Mouse (Mus musculus): ENCODE data around the gene Kcnn4. TPM values are rescaled to one million over a fixed set of nuclear protein-coding genes. Genes with fewer than 3 reads are reported as not detected.

Kcnn4 gene
- polyA plus RNA-seq, 1 experiment from 2014 or later: 3.0 TPM

DNA sequence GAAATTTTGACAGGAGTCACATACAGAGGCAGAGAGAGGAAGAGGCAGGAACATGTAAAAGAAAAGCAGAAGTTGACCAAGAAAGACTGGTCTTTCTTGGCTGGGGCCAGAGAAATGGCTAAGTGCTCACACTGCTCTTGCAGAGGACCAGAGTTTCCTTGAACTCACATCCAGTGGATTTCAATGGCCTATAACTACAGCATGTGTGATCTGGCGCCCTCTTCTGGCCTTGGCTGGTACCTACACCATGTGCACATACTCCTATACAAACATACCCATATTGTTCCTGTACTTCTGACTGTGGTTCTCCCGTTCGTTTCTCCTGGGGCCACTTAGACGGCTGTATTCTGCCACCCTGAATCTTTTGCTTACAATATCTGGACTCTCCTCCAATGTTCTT is 9.1 kb upstream of the Kcnn4 start:
- no peak overlapping the region for H3K4me3 ChIP-seq (ENCODE audit: low read depth, low read length)
- no peaks in the 10 kb centered on the region for H3K4me1 ChIP-seq (ENCODE audit: control insufficient read depth, insufficient read depth, low read length)
- no peak overlapping the region for H3K4me2 ChIP-seq (replicated peaks; ENCODE audit: low read depth, low read length)
- ATAC-seq (ENCODE audit: insufficient number of reproducible peaks, insufficient read depth, low FRiP score, low read depth): no peak
- H3K9ac ChIP-seq (replicated peaks; ENCODE audit: low read depth, low read length): no peak overlapping the region
- no peaks in the 10 kb centered on the region for H3K27me3 ChIP-seq (ENCODE audit: control insufficient read depth, insufficient read depth, low read length)
- H3K36me3 ChIP-seq (ENCODE audit: control insufficient read depth, insufficient read depth, low read length): no peaks in the 10 kb centered on the region
- WGBS: 65% methylated on average over 4 of the region's 4 CpGs
- H3K9me3 ChIP-seq (ENCODE audit: control insufficient read depth, low read depth, low read length): no peaks in the 10 kb centered on the region
- H3K27ac ChIP-seq (ENCODE audit: low read length): no peak overlapping the region

GRCm38 (mm10) chr7:24363228-24363627 is 6.8 kb upstream of the Kcnn4 start:
- Histone ChIP-seq H3K4me2 (replicated peaks; ENCODE audit: low read depth, low read length) (no peak overlapping the region), H3K9ac (replicated peaks; ENCODE audit: low read depth, low read length) (no peak overlapping the region), H3K9me3 (ENCODE audit: control insufficient read depth, low read depth, low read length) (no peaks in the 10 kb centered on the region), H3K4me3 (ENCODE audit: low read depth, low read length) (no peak overlapping the region), H3K27me3 (ENCODE audit: control insufficient read depth, insufficient read depth, low read length) (no peaks in the 10 kb centered on the region), H3K36me3 (ENCODE audit: control insufficient read depth, insufficient read depth, low read length) (no peaks in the 10 kb centered on the region), H3K27ac (ENCODE audit: low read length) (no peak overlapping the region), H3K4me1 (ENCODE audit: control insufficient read depth, insufficient read depth, low read length) (no peaks in the 10 kb centered on the region)
- WGBS: 19% methylated on average over 7 of the region's 7 CpGs
- ATAC-seq (ENCODE audit: insufficient number of reproducible peaks, insufficient read depth, low FRiP score, low read depth): no peak

DNA sequence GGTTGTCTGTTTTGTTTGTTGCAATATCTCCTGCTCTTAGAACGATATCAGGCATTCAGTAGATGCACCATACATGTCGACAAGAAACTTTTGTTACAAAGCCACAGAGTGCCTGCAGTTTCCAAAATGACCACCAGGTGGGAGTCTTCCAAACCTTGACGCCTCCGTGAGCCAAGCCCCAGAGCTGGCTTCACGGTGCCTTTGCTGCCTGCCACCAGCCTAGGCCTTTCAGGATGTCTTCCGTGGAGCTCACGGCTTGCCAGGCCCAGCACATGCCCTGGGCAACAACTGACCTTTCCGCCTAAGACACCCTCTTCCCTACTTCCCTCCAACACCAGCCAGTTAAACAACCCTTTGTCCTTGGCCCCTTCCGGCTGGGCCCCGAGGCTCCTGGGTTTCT is 5.2 kb upstream of the Kcnn4 start:
- Histone ChIP-seq H3K27ac (ENCODE audit: low read length) (no peak overlapping the region), H3K9ac (replicated peaks; ENCODE audit: low read depth, low read length) (no peak overlapping the region), H3K4me1 (ENCODE audit: control insufficient read depth, insufficient read depth, low read length) (no peaks in the 10 kb centered on the region), H3K36me3 (ENCODE audit: control insufficient read depth, insufficient read depth, low read length) (no peaks in the 10 kb centered on the region), H3K4me2 (replicated peaks; ENCODE audit: low read depth, low read length) (no peak overlapping the region), H3K27me3 (ENCODE audit: control insufficient read depth, insufficient read depth, low read length) (no peaks in the 10 kb centered on the region), H3K4me3 (ENCODE audit: low read depth, low read length) (no peak overlapping the region), H3K9me3 (ENCODE audit: control insufficient read depth, low read depth, low read length) (no peaks in the 10 kb centered on the region)
- ATAC-seq (ENCODE audit: insufficient number of reproducible peaks, insufficient read depth, low FRiP score, low read depth): no peak; the same call in 1 of the 2 replicates
- 24% methylated on average over 10 of the region's 10 CpGs for whole genome bisulfite sequencing

- no peaks in the 10 kb centered on the region for H3K27me3 ChIP-seq (ENCODE audit: control insufficient read depth, insufficient read depth, low read length)
- no peak overlapping the region for H3K4me3 ChIP-seq (ENCODE audit: low read depth, low read length)
- 76% methylated on average over 5 of the region's 5 CpGs for WGBS
- no peaks in the 10 kb centered on the region for H3K9me3 ChIP-seq (ENCODE audit: control insufficient read depth, low read depth, low read length)
- no peak overlapping the region for H3K4me2 ChIP-seq (replicated peaks; ENCODE audit: low read depth, low read length)
- H3K9ac ChIP-seq (replicated peaks; ENCODE audit: low read depth, low read length): no peak overlapping the region
- no peaks in the 10 kb centered on the region for H3K4me1 ChIP-seq (ENCODE audit: control insufficient read depth, insufficient read depth, low read length)
- no peaks in the 10 kb centered on the region for H3K36me3 ChIP-seq (ENCODE audit: control insufficient read depth, insufficient read depth, low read length)
- no peak for ATAC-seq (ENCODE audit: insufficient number of reproducible peaks, insufficient read depth, low FRiP score, low read depth)
- no peak overlapping the region for H3K27ac ChIP-seq (ENCODE audit: low read length)
Measured at GRCm38 (mm10) chr7:24365258-24366014, 4.6 kb upstream of the Kcnn4 start.

DNA sequence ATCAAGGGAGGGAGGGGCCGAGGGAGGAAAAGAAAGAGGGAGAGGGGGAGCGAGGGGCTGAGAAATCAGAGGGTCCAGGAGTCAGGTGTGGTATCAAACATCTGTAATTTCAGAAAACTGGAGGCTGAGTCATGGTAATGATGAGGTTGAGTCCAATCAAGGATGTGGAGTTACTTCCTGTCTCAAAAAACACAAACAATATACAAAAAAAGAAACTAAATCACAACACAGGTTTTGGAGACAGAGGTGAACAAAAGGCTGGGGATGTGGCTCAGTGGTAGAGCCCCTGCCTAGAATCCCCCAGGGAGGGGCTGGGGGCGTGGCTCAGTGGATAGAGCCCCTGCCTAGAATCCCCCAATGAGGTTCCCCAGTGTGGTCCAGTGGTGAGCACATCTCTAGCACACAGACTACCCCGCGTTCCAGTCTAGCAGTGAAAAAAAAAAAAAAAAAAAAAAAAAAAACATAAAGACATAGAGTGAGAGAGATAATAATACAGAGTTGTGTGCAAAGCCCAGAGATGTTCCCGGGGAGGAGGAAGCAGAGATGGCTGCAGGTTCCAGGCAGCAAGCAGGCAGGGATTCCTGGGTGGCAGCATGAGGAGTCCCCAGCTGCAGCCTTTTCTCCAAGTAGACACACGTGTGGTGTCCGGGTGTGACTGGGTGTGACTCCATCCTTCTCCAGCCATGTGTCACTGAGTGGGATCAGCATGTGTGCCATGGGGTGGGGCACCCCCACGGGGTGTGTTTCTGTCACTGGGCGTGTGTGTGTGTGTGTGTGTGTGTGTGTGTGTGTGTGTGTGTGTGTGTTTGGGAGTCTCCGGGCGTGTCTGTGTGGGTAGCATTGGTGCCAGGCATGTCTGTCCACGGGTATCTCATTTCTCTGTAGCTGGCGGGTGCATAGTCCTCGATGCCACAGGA is 3.1 kb upstream of the Kcnn4 start:
- no peaks in the 10 kb centered on the region for H3K27me3 ChIP-seq (ENCODE audit: control insufficient read depth, insufficient read depth, low read length)
- H3K9ac ChIP-seq (replicated peaks; ENCODE audit: low read depth, low read length): no peak overlapping the region
- ATAC-seq (ENCODE audit: insufficient number of reproducible peaks, insufficient read depth, low FRiP score, low read depth): no peak
- no peak overlapping the region for H3K4me2 ChIP-seq (replicated peaks; ENCODE audit: low read depth, low read length)
- H3K9me3 ChIP-seq (ENCODE audit: control insufficient read depth, low read depth, low read length): no peaks in the 10 kb centered on the region
- no peaks in the 10 kb centered on the region for H3K36me3 ChIP-seq (ENCODE audit: control insufficient read depth, insufficient read depth, low read length)
- 76% methylated on average over 15 of the region's 15 CpGs for WGBS
- H3K4me1 ChIP-seq (ENCODE audit: control insufficient read depth, insufficient read depth, low read length): no peaks in the 10 kb centered on the region
- no peak overlapping the region for H3K27ac ChIP-seq (ENCODE audit: low read length)
- H3K4me3 ChIP-seq (ENCODE audit: low read depth, low read length): no peak overlapping the region

- no peak for ATAC-seq (ENCODE audit: insufficient number of reproducible peaks, insufficient read depth, low FRiP score, low read depth)
- Histone ChIP-seq H3K4me3 (ENCODE audit: low read depth, low read length) (no peak overlapping the region), H3K27ac (ENCODE audit: low read length) (no peak overlapping the region), H3K9ac (replicated peaks; ENCODE audit: low read depth, low read length) (no peak overlapping the region), H3K4me2 (replicated peaks; ENCODE audit: low read depth, low read length) (no peak overlapping the region), H3K9me3 (ENCODE audit: control insufficient read depth, low read depth, low read length) (no peaks in the 10 kb centered on the region), H3K36me3 (ENCODE audit: control insufficient read depth, insufficient read depth, low read length) (no peaks in the 10 kb centered on the region), H3K4me1 (ENCODE audit: control insufficient read depth, insufficient read depth, low read length) (no peaks in the 10 kb centered on the region), H3K27me3 (ENCODE audit: control insufficient read depth, insufficient read depth, low read length) (no peaks in the 10 kb centered on the region)
- 57% methylated on average over 4 of the region's 4 CpGs for WGBS
Measured at GRCm38 (mm10) chr7:24368226-24368625, 1.8 kb upstream of the Kcnn4 start.

GRCm38 (mm10) chr7:24368946-24369345 is 1.1 kb upstream of the Kcnn4 start:
- Histone ChIP-seq H3K36me3 (ENCODE audit: control insufficient read depth, insufficient read depth, low read length) (no peaks in the 10 kb centered on the region), H3K9me3 (ENCODE audit: control insufficient read depth, low read depth, low read length) (no peaks in the 10 kb centered on the region), H3K4me2 (replicated peaks; ENCODE audit: low read depth, low read length) (no peak overlapping the region), H3K9ac (replicated peaks; ENCODE audit: low read depth, low read length) (no peak overlapping the region), H3K27me3 (ENCODE audit: control insufficient read depth, insufficient read depth, low read length) (no peaks in the 10 kb centered on the region), H3K4me1 (ENCODE audit: control insufficient read depth, insufficient read depth, low read length) (0 out of 2 replicates have a peak, but pooled peaks cover 3% of the 10 kb centered on the region), H3K27ac (ENCODE audit: low read length) (no peak overlapping the region), H3K4me3 (ENCODE audit: low read depth, low read length) (no peak overlapping the region)
- WGBS: 87% methylated on average over 7 of the region's 7 CpGs
- no peak for ATAC-seq (ENCODE audit: insufficient number of reproducible peaks, insufficient read depth, low FRiP score, low read depth)

- WGBS: 76% methylated on average over 7 of the region's 7 CpGs
- peak; percentile 68; the same call in 1 of the 2 replicates for ATAC-seq (ENCODE audit: insufficient number of reproducible peaks, insufficient read depth, low FRiP score, low read depth)
- Histone ChIP-seq H3K4me1 (ENCODE audit: control insufficient read depth, insufficient read depth, low read length) (0 out of 2 replicates have a peak, but pooled peaks cover 3% of the 10 kb centered on the region), H3K36me3 (ENCODE audit: control insufficient read depth, insufficient read depth, low read length) (no peaks in the 10 kb centered on the region), H3K27ac (ENCODE audit: low read length) (no peak overlapping the region), H3K9me3 (ENCODE audit: control insufficient read depth, low read depth, low read length) (no peaks in the 10 kb centered on the region), H3K4me2 (replicated peaks; ENCODE audit: low read depth, low read length) (no peak overlapping the region), H3K9ac (replicated peaks; ENCODE audit: low read depth, low read length) (no peak overlapping the region), H3K27me3 (ENCODE audit: control insufficient read depth, insufficient read depth, low read length) (no peaks in the 10 kb centered on the region), H3K4me3 (ENCODE audit: low read depth, low read length) (no peak overlapping the region)
Measured at GRCm38 (mm10) chr7:24371012-24371808, 1.1 kb downstream of the Kcnn4 start.
